ENCODE assay signal across 27 mouse cellular contexts in the genomic region with DNA sequence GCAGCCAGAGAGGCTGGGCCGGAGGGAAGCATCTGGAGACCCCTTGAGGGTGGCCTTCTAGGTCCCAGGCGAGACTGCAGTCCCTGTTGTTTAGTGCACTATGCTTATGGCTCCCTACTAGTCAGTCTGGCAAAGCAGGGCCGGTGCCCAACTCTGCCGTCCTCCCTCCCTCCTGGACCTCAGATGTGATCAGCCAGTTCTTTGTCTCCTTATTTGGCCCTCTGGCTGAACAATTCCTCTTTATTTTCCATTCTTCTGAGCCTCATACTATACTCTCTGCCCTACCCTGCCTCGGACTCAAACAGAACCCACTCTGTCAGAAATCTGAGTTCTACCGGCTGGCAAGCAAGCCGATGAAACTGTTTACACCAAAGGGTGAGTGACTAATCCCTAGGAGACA. TPM values are rescaled to one million over a fixed set of nuclear protein-coding genes. Genes with fewer than 3 reads are reported as not detected.
DNase-seq lines count a peak whose midpoint lies in the region; ATAC-seq and TF ChIP-seq lines count a peak whose summit lies in the region.
"Had no signal": no experiment of that assay in that cellular context is flagged by ENCODE, and none has a peak within 500 bp of the region (broad histone marks: within the 10 kb centered on the region; RNA-seq: fewer than 3 reads in every experiment).

No protein-coding gene starts in this region.

- WGBS in embryonic facial prominence, embryonic 13.5 days, result 46% methylated on average over 7 of the region's 7 CpGs
- 42% methylated on average over 7 of the region's 7 CpGs for WGBS in embryonic facial prominence, embryonic 10.5 days
- WGBS in midbrain, embryonic 16.5 days, result 45% methylated on average over 7 of the region's 7 CpGs
- WGBS in midbrain, embryonic 14.5 days, result 43% methylated on average over 7 of the region's 7 CpGs

- H3K36me3 ChIP-seq in embryonic facial prominence, embryonic 13.5 days, result no peaks in the 10 kb centered on the region
- H3K36me3 ChIP-seq in embryonic facial prominence, embryonic 10.5 days (replicated peaks), result no peaks in the 10 kb centered on the region
- no peaks in the 10 kb centered on the region for H3K36me3 ChIP-seq in midbrain, embryonic 16.5 days (ENCODE audit: control insufficient read depth, insufficient read depth, low read length)
- no peaks in the 10 kb centered on the region for H3K36me3 ChIP-seq in midbrain, embryonic 14.5 days (ENCODE audit: control insufficient read depth, insufficient read depth, low read length)
- H3K36me3 ChIP-seq: embryonic facial prominence, embryonic 12.5 days; forebrain, embryonic 10.5 days; forebrain, embryonic 15.5 days; heart, embryonic 13.5 days; limb, embryonic 12.5 days; liver, embryonic 15.5 days; neural tube, embryonic 15.5 days had no signal

- peaks cover 22% of the 10 kb centered on the region; the same call in 1 of the 2 replicates for H3K4me1 ChIP-seq in embryonic facial prominence, embryonic 13.5 days
- H3K4me1 ChIP-seq in embryonic facial prominence, embryonic 10.5 days, result peaks cover 13% of the 10 kb centered on the region
- H3K4me1 ChIP-seq in midbrain, embryonic 16.5 days (ENCODE audit: control insufficient read depth, insufficient read depth, low read length), result no peaks in the 10 kb centered on the region
- H3K4me1 ChIP-seq in midbrain, embryonic 14.5 days (ENCODE audit: control insufficient read depth, insufficient read depth, low read length), result no peaks in the 10 kb centered on the region
- no peaks in the 10 kb centered on the region for H3K4me1 ChIP-seq in cortical plate, adult 2 months (ENCODE audit: control insufficient read depth, insufficient read depth, low read length)
- H3K4me1 ChIP-seq: forebrain, embryonic 10.5 days; forebrain, embryonic 15.5 days; liver, embryonic 15.5 days had no signal

- no peak overlapping the region for H3K4me2 ChIP-seq in embryonic facial prominence, embryonic 13.5 days
- H3K4me2 ChIP-seq in midbrain, embryonic 16.5 days (ENCODE audit: low read length), result no peak overlapping the region
- H3K4me2 ChIP-seq in midbrain, embryonic 14.5 days (ENCODE audit: low read length), result no peak overlapping the region
- H3K4me2 ChIP-seq: embryonic facial prominence, embryonic 12.5 days; forebrain, embryonic 15.5 days; heart, embryonic 13.5 days; limb, embryonic 12.5 days; liver, embryonic 15.5 days; lung, embryonic 14.5 days; neural tube, embryonic 15.5 days had no signal

- no peak for TF ChIP-seq POLR2A in cortical plate, adult 2 months (IDR thresholded peaks at IDR 0.05; ENCODE audit: extremely low read depth, insufficient read depth, low read length)

- H3K4me3 ChIP-seq in embryonic facial prominence, embryonic 13.5 days, result no peak overlapping the region
- H3K4me3 ChIP-seq in embryonic facial prominence, embryonic 10.5 days, result no peak overlapping the region
- no peak overlapping the region for H3K4me3 ChIP-seq in midbrain, embryonic 16.5 days (ENCODE audit: low read depth, low read length)
- no peak overlapping the region for H3K4me3 ChIP-seq in midbrain, embryonic 14.5 days (replicated peaks; ENCODE audit: low read depth, low read length)
- H3K4me3 ChIP-seq in cortical plate, adult 2 months (ENCODE audit: insufficient read depth, low read length), result no peak overlapping the region
- H3K4me3 ChIP-seq: embryonic facial prominence, embryonic 12.5 days; forebrain, embryonic 10.5 days; forebrain, embryonic 15.5 days; heart, embryonic 13.5 days; limb, embryonic 12.5 days; liver, embryonic 15.5 days; neural tube, embryonic 15.5 days had no signal

- H3K27me3 ChIP-seq in embryonic facial prominence, embryonic 13.5 days, result peaks cover 5% of the 10 kb centered on the region; the same call in 1 of the 2 replicates
- H3K27me3 ChIP-seq in embryonic facial prominence, embryonic 10.5 days (replicated peaks; ENCODE audit: low read depth, poor library complexity, severe bottlenecking), result peaks cover 10% of the 10 kb centered on the region
- no peaks in the 10 kb centered on the region for H3K27me3 ChIP-seq in midbrain, embryonic 16.5 days (ENCODE audit: control insufficient read depth, insufficient read depth, low read depth, low read length)
- H3K27me3 ChIP-seq in midbrain, embryonic 14.5 days (ENCODE audit: control insufficient read depth, insufficient read depth, low read length), result no peaks in the 10 kb centered on the region
- H3K27me3 ChIP-seq: forebrain, embryonic 15.5 days; heart, embryonic 13.5 days; liver, embryonic 15.5 days had no signal

- ATAC-seq in embryonic facial prominence, embryonic 13.5 days (ENCODE audit: insufficient number of reproducible peaks, insufficient read depth, low FRiP score, low TSS enrichment, low read depth), result no peak; the same call in 1 of the 2 replicates
- ATAC-seq in midbrain, embryonic 16.5 days, result 0 out of 2 replicates have a peak, but pooled peaks have one; percentile 18
- ATAC-seq in midbrain, embryonic 14.5 days (ENCODE audit: low FRiP score, low TSS enrichment), result no peak
- ATAC-seq: CD4-positive, CD25-positive, alpha-beta regulatory T cell, adult 4 months; hindbrain, embryonic 16.5 days had no signal

- H3K9ac ChIP-seq in embryonic facial prominence, embryonic 13.5 days, result 0 out of 2 replicates have a peak overlapping the region, but pooled peaks have one; percentile 8
- H3K9ac ChIP-seq in midbrain, embryonic 16.5 days (ENCODE audit: low read depth, low read length), result no peak overlapping the region
- no peak overlapping the region for H3K9ac ChIP-seq in midbrain, embryonic 14.5 days (replicated peaks; ENCODE audit: low read length)
- H3K9ac ChIP-seq: embryonic facial prominence, embryonic 12.5 days; forebrain, embryonic 15.5 days; heart, embryonic 13.5 days; limb, embryonic 12.5 days; liver, embryonic 15.5 days; lung, embryonic 14.5 days; neural tube, embryonic 15.5 days had no signal

- DNase-seq in embryonic facial prominence, embryonic 10.5 days (ENCODE audit: low spot score), result no peak
- DNase-seq in layer of hippocampus, adult 8-10 months (ENCODE audit: low spot score in 2 of 2), result peak; percentile 17 to 24
- DNase-seq in layer of hippocampus, postnatal 25 days (ENCODE audit: extremely low spot score in 1 of 2, low spot score in 1 of 2), result no peak
- no peak for DNase-seq in midbrain, embryonic 14.5 days
- no peak for DNase-seq in T-cell, adult 2 months (ENCODE audit: low spot score)
- DNase-seq: cerebellum, postnatal 25 days; gastrocnemius, postnatal 10 days; heart, postnatal 10 days; kidney, adult 2 months; lung, embryonic 14.5 days; lung, postnatal 14 days; spleen, adult 18-20 months; thymus, adult 18-20 months; thymus, postnatal 36 days had no signal

- no peaks in the 10 kb centered on the region for H3K9me3 ChIP-seq in embryonic facial prominence, embryonic 13.5 days
- no peaks in the 10 kb centered on the region for H3K9me3 ChIP-seq in embryonic facial prominence, embryonic 10.5 days
- H3K9me3 ChIP-seq in midbrain, embryonic 16.5 days (replicated peaks; ENCODE audit: control insufficient read depth, low read length, poor library complexity, severe bottlenecking), result no peaks in the 10 kb centered on the region
- no peaks in the 10 kb centered on the region for H3K9me3 ChIP-seq in midbrain, embryonic 14.5 days (ENCODE audit: control insufficient read depth, low read length)
- H3K9me3 ChIP-seq: embryonic facial prominence, embryonic 12.5 days; forebrain, embryonic 10.5 days; forebrain, embryonic 15.5 days; heart, embryonic 13.5 days; limb, embryonic 12.5 days; liver, embryonic 15.5 days; neural tube, embryonic 15.5 days had no signal

- no peak overlapping the region for H3K27ac ChIP-seq in embryonic facial prominence, embryonic 13.5 days
- H3K27ac ChIP-seq in embryonic facial prominence, embryonic 10.5 days (replicated peaks), result no peak overlapping the region
- H3K27ac ChIP-seq in midbrain, embryonic 16.5 days (ENCODE audit: low read length), result no peak overlapping the region
- no peak overlapping the region for H3K27ac ChIP-seq in midbrain, embryonic 14.5 days (replicated peaks; ENCODE audit: low read depth, low read length)
- 0 out of 2 replicates have a peak overlapping the region, but pooled peaks have one; percentile 32 for H3K27ac ChIP-seq in cortical plate, adult 2 months (ENCODE audit: insufficient read depth, low read length)
- H3K27ac ChIP-seq: embryonic facial prominence, embryonic 12.5 days; forebrain, embryonic 10.5 days; forebrain, embryonic 15.5 days; heart, embryonic 13.5 days; kidney, postnatal 0 days; limb, embryonic 12.5 days; liver, embryonic 15.5 days; neural tube, embryonic 15.5 days had no signal

- TF ChIP-seq CTCF in cortical plate, adult 2 months (IDR thresholded peaks at IDR 0.05; ENCODE audit: extremely low read depth, insufficient read depth, low read length), result no peak

RNA-seq across cellular contexts. Expression of a gene that starts 23.5 kb away (rescaled TPM):
- 20.6 and 21.6 TPM in 2 replicates for polyA plus RNA-seq in embryonic facial prominence, embryonic 13.5 days (2015; fragmentation: Nextera tagmentation; extraction: Ambion mirVana)
- polyA plus RNA-seq in embryonic facial prominence, embryonic 10.5 days (2016; fragmentation: Nextera tagmentation; extraction: Ambion mirVana), result 17.6 and 19.3 TPM in 2 replicates
- 1 to 10 TPM; 5.0 to 7.2 (median 5.4) TPM for total RNA-seq in layer of hippocampus, adult 8-10 months (2022)
- total RNA-seq in layer of hippocampus, postnatal 25 days (2021), result 1 to 10 TPM; 4.4 to 5.7 TPM
- 6.0 and 7.0 TPM in 2 replicates for polyA plus RNA-seq in midbrain, embryonic 16.5 days (2015; fragmentation: Nextera tagmentation; extraction: Ambion mirVana)
- polyA plus RNA-seq in midbrain, embryonic 14.5 days (2014; fragmentation: Nextera tagmentation; extraction: Ambion mirVana), result 9.1 and 9.6 TPM in 2 replicates
- polyA plus RNA-seq in cortical plate, adult 2 months (2012; rRNA removed), result 4.1 and 4.3 TPM in 2 replicates

Comparison
In these comparisons a context has a peak if more than half of its experiments do, and no peak if none do; other contexts are left out.
1. DNase-seq: peak in layer of hippocampus, adult 8-10 months (2 of 2); none in embryonic facial prominence, embryonic 10.5 days (single experiment), layer of hippocampus, postnatal 25 days (0 of 2), midbrain, embryonic 14.5 days (single experiment) and T-cell, adult 2 months (single experiment).